Mouse (Mus musculus): ENCODE data around the gene Slc28a1. TPM values are rescaled to one million over a fixed set of nuclear protein-coding genes. Genes with fewer than 3 reads are reported as not detected.

Slc28a1 gene
- polyA plus RNA-seq, 1 experiment: not detected

DNA sequence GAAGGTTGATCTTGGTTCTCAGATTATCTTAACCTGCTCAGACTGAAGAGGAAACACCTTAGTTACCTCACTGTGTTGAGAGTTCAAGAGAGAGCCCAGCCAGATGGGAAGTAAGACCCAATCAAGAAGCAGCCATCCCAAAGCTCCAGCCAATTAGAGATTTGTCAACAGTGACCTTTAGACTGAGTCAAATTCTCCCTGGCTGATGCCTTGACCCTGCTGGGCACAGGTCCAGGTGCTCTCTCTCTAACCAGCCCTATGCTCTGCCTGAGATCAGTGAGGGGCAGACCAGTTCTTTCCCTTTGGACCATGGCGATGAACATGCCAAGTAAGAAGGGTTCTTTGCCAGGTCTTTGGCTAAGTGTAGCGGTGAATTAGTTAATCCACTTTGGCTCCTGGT is 2.9 kb upstream of the Slc28a1 start:
- no peak overlapping the region for H3K4me3 ChIP-seq (ENCODE audit: insufficient read depth, low read depth, low read length)
- H3K4me1 ChIP-seq (ENCODE audit: control insufficient read depth, insufficient read depth, low read length): 0 out of 2 replicates have a peak, but pooled peaks cover 3% of the 10 kb centered on the region
- no peak overlapping the region for H3K27ac ChIP-seq (ENCODE audit: insufficient read depth, low read depth, low read length)
- TF ChIP-seq POLR2A (IDR thresholded peaks at IDR 0.05; ENCODE audit: insufficient read depth, low read depth, low read length): no peak
- no peak for TF ChIP-seq CTCF (IDR thresholded peaks at IDR 0.05; ENCODE audit: insufficient read depth, low read depth, low read length)
- 90% methylated on average over 2 of the region's 2 CpGs for WGBS

DNA sequence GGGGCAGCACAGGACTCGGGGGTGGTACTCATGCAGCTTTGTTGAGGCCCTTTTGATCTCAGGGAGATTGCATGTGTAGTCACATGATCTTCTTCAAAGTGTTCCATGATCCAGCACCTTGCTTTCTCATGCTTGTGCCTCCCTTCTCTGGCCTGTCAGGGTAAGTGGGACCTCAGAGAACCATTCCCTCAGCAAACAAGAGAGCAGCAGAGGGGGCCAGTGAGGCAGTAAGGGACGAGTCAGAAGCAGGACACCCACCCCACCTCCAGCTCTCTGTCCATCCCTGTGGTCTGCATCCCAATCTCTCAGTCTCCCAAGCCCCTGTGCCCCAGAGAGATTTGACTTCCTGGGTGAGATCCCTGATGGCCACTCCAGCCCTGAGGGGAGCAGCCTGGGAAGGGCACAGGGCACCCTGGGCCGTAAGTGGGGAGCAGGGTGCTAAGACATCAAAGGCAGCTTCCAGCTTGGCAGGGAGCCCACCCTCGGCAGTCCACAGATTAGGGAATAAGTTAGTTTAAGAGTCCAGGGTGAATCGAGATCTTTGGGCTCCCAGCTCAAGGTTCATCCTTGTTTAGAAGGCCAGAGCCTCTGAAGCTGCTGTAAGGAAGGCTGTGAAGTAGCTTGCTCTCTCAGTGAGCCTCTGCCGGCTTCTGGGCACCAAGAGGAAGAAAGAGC is 1.8 kb upstream of the Slc28a1 start:
- TF ChIP-seq CTCF (IDR thresholded peaks at IDR 0.05; ENCODE audit: insufficient read depth, low read depth, low read length): no peak
- no peak for TF ChIP-seq POLR2A (IDR thresholded peaks at IDR 0.05; ENCODE audit: insufficient read depth, low read depth, low read length)
- 63% methylated on average over 6 of the region's 6 CpGs for WGBS

DNA sequence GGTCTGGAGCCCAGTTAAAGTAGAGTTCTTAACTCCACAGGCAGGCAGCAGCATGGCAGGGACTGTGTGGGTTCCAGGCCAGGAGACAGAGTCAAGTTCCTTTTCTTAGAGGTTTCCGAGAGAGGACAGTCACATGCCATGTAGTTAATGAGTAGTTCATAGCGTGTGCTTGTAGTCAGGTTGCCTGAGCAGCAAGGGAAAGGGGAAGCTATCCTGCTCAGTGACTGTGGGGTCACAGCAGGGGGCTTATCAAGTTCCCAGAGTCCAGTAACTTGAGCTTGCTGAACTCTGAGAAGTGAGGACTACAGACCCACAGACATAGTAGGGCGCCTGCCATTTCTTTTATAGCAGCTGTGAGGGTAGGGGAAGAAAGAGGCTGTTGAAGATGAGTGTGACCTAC is 6.5 kb downstream of the Slc28a1 start:
- Histone ChIP-seq H3K4me3 (ENCODE audit: insufficient read depth, low read depth, low read length) (no peak overlapping the region), H3K4me1 (ENCODE audit: control insufficient read depth, insufficient read depth, low read length) (peaks cover 3% of the 10 kb centered on the region; the same call in 1 of the 2 replicates), H3K27ac (ENCODE audit: insufficient read depth, low read depth, low read length) (no peak overlapping the region)
- 70% methylated on average over 3 of the region's 3 CpGs for WGBS
- TF ChIP-seq CTCF (IDR thresholded peaks at IDR 0.05; ENCODE audit: insufficient read depth, low read depth, low read length) (no peak), POLR2A (IDR thresholded peaks at IDR 0.05; ENCODE audit: insufficient read depth, low read depth, low read length) (no peak)

More for the DNA sequence above, 1.8 kb upstream of the Slc28a1 start:
- Histone ChIP-seq H3K27ac (ENCODE audit: insufficient read depth, low read depth, low read length) (no peak overlapping the region), H3K4me3 (ENCODE audit: insufficient read depth, low read depth, low read length) (no peak overlapping the region), H3K4me1 (ENCODE audit: control insufficient read depth, insufficient read depth, low read length) (0 out of 2 replicates have a peak, but pooled peaks cover 3% of the 10 kb centered on the region)

DNA sequence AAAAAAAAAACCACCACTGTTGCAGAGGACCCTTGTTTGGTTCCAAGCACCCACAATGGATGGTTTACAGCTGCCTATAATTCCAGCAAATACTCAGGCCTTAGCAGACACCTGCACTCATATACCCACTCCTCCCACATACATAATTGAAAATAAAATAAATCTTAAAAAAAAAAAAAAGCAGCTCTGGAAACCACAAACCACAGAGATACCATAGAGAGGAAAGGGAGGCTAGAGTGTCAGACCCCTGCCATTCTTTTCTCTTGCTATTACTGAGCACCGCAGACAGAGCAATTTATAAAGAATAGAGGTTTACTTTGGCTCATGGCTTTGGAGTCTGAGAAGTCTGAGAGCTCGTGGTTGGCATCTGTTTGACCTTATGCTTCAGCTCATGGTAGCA is 8.2 kb downstream of the Slc28a1 start:
- TF ChIP-seq CTCF (IDR thresholded peaks at IDR 0.05; ENCODE audit: insufficient read depth, low read depth, low read length): no peak
- no peak for TF ChIP-seq POLR2A (IDR thresholded peaks at IDR 0.05; ENCODE audit: insufficient read depth, low read depth, low read length)
- Histone ChIP-seq H3K4me1 (ENCODE audit: control insufficient read depth, insufficient read depth, low read length) (peaks cover 3% of the 10 kb centered on the region; the same call in 1 of the 2 replicates), H3K4me3 (ENCODE audit: insufficient read depth, low read depth, low read length) (no peak overlapping the region), H3K27ac (ENCODE audit: insufficient read depth, low read depth, low read length) (no peak overlapping the region)
- 69% methylated on average over 2 of the region's 2 CpGs for WGBS

DNA sequence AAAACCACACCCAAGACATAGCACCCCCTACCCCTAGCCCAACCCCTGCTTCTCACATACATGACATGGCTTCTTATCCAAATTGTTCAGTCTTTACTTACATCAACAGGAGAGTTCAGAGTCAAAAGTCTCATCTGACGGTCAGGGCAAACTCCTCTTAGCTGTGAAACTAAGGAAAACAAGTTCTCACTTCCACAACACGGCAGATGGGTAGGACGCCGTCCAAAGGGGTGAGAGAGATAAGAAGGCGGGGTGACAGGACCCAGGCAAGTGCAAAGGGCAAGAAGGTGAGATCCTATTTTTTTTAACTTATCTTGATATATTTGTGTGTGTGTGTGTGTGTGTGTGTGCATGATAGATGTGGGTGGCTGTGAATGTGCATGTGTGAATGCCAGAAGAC is 9.0 kb downstream of the Slc28a1 start:
- WGBS: 97% methylated on average over 5 of the region's 5 CpGs

DNA sequence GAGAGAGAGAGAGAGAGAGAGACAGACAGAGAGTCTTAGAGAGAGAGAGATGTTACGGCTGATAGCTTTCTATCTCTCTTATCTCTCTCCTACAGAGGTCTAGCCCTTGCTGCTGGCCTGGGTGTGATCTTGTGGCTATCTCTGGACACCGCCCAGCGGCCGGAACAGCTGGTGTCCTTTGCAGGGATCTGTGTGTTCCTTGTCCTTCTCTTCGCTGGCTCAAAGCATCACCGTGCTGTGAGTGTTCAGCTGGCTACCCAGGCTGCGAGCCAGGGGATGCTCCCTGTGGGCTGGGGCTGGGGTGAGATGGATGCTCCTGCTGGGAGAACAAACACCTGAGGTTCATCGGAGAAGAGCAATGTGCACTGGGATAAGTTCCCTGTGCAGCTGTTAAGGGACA is 10.2 kb downstream of the Slc28a1 start:
- H3K4me3 ChIP-seq (ENCODE audit: insufficient read depth, low read depth, low read length): no peak overlapping the region
- WGBS: 86% methylated on average over 8 of the region's 8 CpGs
- TF ChIP-seq POLR2A (IDR thresholded peaks at IDR 0.05; ENCODE audit: insufficient read depth, low read depth, low read length): no peak
- no peak for TF ChIP-seq CTCF (IDR thresholded peaks at IDR 0.05; ENCODE audit: insufficient read depth, low read depth, low read length)
- H3K27ac ChIP-seq (ENCODE audit: insufficient read depth, low read depth, low read length): no peak overlapping the region
- peaks cover 3% of the 10 kb centered on the region; the same call in 1 of the 2 replicates for H3K4me1 ChIP-seq (ENCODE audit: control insufficient read depth, insufficient read depth, low read length)

More for the DNA sequence above, 9.0 kb downstream of the Slc28a1 start:
- peaks cover 3% of the 10 kb centered on the region; the same call in 1 of the 2 replicates for H3K4me1 ChIP-seq (ENCODE audit: control insufficient read depth, insufficient read depth, low read length)
- no peak overlapping the region for H3K4me3 ChIP-seq (ENCODE audit: insufficient read depth, low read depth, low read length)
- no peak for TF ChIP-seq POLR2A (IDR thresholded peaks at IDR 0.05; ENCODE audit: insufficient read depth, low read depth, low read length)
- no peak overlapping the region for H3K27ac ChIP-seq (ENCODE audit: insufficient read depth, low read depth, low read length)

DNA sequence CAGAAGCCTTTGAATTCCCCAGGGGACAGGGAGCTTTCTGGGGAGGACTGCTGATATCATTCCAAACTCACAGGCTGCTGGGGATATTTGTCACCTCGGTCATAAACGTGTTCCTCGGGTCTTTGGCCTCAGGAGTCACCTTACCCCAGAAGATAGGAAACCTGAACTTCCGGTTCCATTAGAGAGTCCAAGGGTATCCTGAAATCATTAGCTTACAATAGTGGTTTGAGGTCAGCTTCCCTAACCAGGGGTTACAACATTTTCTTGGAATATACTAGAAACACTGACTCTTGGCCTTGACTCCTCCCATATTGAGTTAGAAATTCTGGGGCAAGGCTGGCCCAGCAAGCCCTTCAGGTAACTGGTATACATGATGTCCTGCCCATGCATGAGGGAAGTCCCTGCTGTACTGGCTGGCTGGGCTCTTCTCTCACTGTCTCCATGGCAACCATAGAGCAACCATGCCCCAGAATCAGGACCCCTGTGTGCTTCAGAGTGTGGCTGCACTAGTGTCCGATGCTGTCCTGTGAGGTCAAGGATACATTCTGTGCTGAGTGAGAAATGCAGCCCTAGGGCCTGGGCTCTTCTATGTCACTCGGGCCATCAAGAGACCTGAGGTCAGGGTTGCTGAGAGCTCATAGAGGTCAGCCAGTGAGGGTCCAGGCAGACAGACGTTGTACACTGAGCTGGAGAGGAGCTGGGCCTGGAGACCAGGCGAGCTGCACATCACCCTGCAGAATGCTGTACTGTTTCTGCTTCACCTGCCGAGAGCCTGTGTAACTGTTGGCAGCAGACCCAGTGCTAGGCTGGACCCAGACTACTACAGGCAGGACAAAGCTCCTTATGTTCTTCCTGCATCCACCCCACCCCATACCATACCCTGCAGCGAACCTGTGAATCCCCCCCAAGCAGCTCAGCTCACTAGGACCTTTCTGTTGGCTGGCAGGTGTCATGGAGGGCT is 10.9 kb downstream of the Slc28a1 start:
- no peak for TF ChIP-seq CTCF (IDR thresholded peaks at IDR 0.05; ENCODE audit: insufficient read depth, low read depth, low read length)
- no peak for TF ChIP-seq POLR2A (IDR thresholded peaks at IDR 0.05; ENCODE audit: insufficient read depth, low read depth, low read length)
- Histone ChIP-seq H3K4me3 (ENCODE audit: insufficient read depth, low read depth, low read length) (no peak overlapping the region), H3K27ac (ENCODE audit: insufficient read depth, low read depth, low read length) (no peak overlapping the region), H3K4me1 (ENCODE audit: control insufficient read depth, insufficient read depth, low read length) (peaks cover 3% of the 10 kb centered on the region; the same call in 1 of the 2 replicates)
- WGBS: 83% methylated on average over 10 of the region's 10 CpGs

DNA sequence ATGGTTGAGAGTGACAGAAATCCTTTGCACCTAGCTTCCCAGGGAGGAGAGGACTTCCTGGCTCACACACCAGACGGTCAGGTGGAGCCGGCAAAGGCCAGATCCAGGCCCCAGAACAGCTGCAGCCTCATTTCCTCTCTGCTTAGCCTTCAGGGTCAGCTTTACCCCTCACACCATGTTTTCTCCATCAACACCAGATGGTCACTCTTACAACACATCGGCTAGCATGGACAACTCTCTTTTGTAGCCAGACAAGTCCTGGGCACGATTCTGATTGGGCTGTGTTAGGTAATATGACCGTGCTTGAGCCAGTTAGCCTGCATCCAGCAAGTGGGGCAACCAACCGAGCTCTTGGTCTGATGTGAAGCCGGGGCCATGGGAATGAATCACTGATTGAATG is 17.3 kb downstream of the Slc28a1 start:
- no peak overlapping the region for H3K4me3 ChIP-seq (ENCODE audit: insufficient read depth, low read depth, low read length)
- H3K4me1 ChIP-seq (ENCODE audit: control insufficient read depth, insufficient read depth, low read length): peaks cover 19% of the 10 kb centered on the region
- TF ChIP-seq CTCF (IDR thresholded peaks at IDR 0.05; ENCODE audit: insufficient read depth, low read depth, low read length) (no peak), POLR2A (IDR thresholded peaks at IDR 0.05; ENCODE audit: insufficient read depth, low read depth, low read length) (no peak)
- H3K27ac ChIP-seq (ENCODE audit: insufficient read depth, low read depth, low read length): no peak overlapping the region
- 81% methylated on average over 7 of the region's 7 CpGs for WGBS

DNA sequence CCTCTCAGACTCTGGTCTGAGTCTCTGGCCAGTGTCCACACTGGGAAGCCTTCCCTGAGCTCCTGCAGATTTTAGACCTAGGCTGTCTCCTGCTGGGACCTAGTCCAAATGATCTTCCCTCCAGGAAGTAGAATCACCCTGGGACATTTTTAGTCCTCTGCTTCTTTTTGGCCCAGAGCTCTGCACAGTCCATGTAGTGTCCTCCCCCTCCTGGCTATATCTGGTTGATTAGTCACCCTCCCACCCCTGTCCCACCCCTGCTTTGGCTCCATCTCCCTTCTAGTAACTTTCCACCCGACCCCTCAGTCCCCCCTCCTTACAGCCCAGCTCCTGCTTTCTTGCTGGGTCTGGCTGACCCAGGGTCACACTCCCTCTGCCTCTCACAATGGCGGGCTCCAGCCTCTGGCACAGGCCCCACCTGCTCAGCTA is 18.3 kb downstream of the Slc28a1 start:
- TF ChIP-seq CTCF (IDR thresholded peaks at IDR 0.05; ENCODE audit: insufficient read depth, low read depth, low read length) (no peak), POLR2A (IDR thresholded peaks at IDR 0.05; ENCODE audit: insufficient read depth, low read depth, low read length) (no peak)
- H3K27ac ChIP-seq (ENCODE audit: insufficient read depth, low read depth, low read length): no peak overlapping the region
- H3K4me3 ChIP-seq (ENCODE audit: insufficient read depth, low read depth, low read length): no peak overlapping the region
- WGBS: 39% methylated on average over 2 of the region's 2 CpGs
- H3K4me1 ChIP-seq (ENCODE audit: control insufficient read depth, insufficient read depth, low read length): peaks cover 21% of the 10 kb centered on the region
